9 mouse cellular contexts compared by ENCODE assay signal in genomic region chr11:84701319-84702175, GRCm38 (mm10).
DNase-seq lines count a peak whose midpoint lies in the region; ATAC-seq and TF ChIP-seq lines count a peak whose summit lies in the region.
"Had no signal": no experiment of that assay in that cellular context is flagged by ENCODE, and none has a peak within 500 bp of the region (broad histone marks: within the 10 kb centered on the region; RNA-seq: fewer than 3 reads in every experiment).

No protein-coding gene starts in this region.

- no peaks in the 10 kb centered on the region for H3K9me3 ChIP-seq in lung, embryonic 14.5 days (ENCODE audit: low read depth, low read length)
- no peaks in the 10 kb centered on the region for H3K9me3 ChIP-seq in embryonic facial prominence, embryonic 11.5 days (replicated peaks; ENCODE audit: control insufficient read depth, low read length)
- no peaks in the 10 kb centered on the region for H3K9me3 ChIP-seq in hindbrain, postnatal 0 days (ENCODE audit: low read length)
- H3K9me3 ChIP-seq in neural tube, embryonic 12.5 days = no peaks in the 10 kb centered on the region

- WGBS in lung, embryonic 14.5 days = 4% methylated on average over 28 of the region's 28 CpGs
- WGBS in lung, adult 2 months = 7% methylated on average over 28 of the region's 28 CpGs
- WGBS in embryonic facial prominence, embryonic 11.5 days = 9% methylated on average over 28 of the region's 28 CpGs
- 10% methylated on average over 28 of the region's 28 CpGs for WGBS in hindbrain, postnatal 0 days
- 9% methylated on average over 28 of the region's 28 CpGs for WGBS in neural tube, embryonic 12.5 days

- no peaks in the 10 kb centered on the region for H3K4me1 ChIP-seq in lung, embryonic 14.5 days (ENCODE audit: insufficient read depth)
- no peaks in the 10 kb centered on the region for H3K4me1 ChIP-seq in lung, adult 2 months (ENCODE audit: control insufficient read depth, insufficient read depth, low read length)
- 0 out of 2 replicates have a peak, but pooled peaks cover under 1% of the 10 kb centered on the region for H3K4me1 ChIP-seq in embryonic facial prominence, embryonic 11.5 days (ENCODE audit: control insufficient read depth, insufficient read depth, low read length)
- peaks cover 8% of the 10 kb centered on the region for H3K4me1 ChIP-seq in hindbrain, postnatal 0 days (ENCODE audit: insufficient read depth, low read length)
- peaks cover 26% of the 10 kb centered on the region for H3K4me1 ChIP-seq in neural tube, embryonic 12.5 days

- no peak for TF ChIP-seq POLR2A in lung, adult 2 months (IDR thresholded peaks at IDR 0.05; ENCODE audit: borderline replicate concordance, extremely low read depth, low read depth, low read length)

- H3K27ac ChIP-seq in lung, embryonic 14.5 days (ENCODE audit: low read depth) = no peak overlapping the region
- H3K27ac ChIP-seq in embryonic facial prominence, embryonic 11.5 days (replicated peaks; ENCODE audit: low read depth, low read length) = no peak overlapping the region
- H3K27ac ChIP-seq in hindbrain, postnatal 0 days = peak overlapping the region; percentile 28; the same call in 1 of the 2 replicates
- H3K27ac ChIP-seq in neural tube, embryonic 12.5 days = no peak overlapping the region

- H3K36me3 ChIP-seq in lung, embryonic 14.5 days (ENCODE audit: insufficient read depth) = no peaks in the 10 kb centered on the region
- H3K36me3 ChIP-seq in embryonic facial prominence, embryonic 11.5 days (replicated peaks; ENCODE audit: control insufficient read depth, insufficient read depth, low read depth, low read length) = no peaks in the 10 kb centered on the region
- no peaks in the 10 kb centered on the region for H3K36me3 ChIP-seq in hindbrain, postnatal 0 days (ENCODE audit: insufficient read depth, low read length)
- no peaks in the 10 kb centered on the region for H3K36me3 ChIP-seq in neural tube, embryonic 12.5 days

- H3K4me3 ChIP-seq in lung, embryonic 14.5 days (ENCODE audit: low read depth, low read length) = 0 out of 2 replicates have a peak overlapping the region, but pooled peaks have one; percentile 3
- no peak overlapping the region for H3K4me3 ChIP-seq in lung, adult 2 months (replicated peaks; ENCODE audit: extremely low read depth, low read depth, low read length)
- H3K4me3 ChIP-seq in embryonic facial prominence, embryonic 11.5 days (ENCODE audit: low read depth, low read length) = no peak overlapping the region
- H3K4me3 ChIP-seq in hindbrain, postnatal 0 days (ENCODE audit: low read length) = no peak overlapping the region
- H3K4me3 ChIP-seq in neural tube, embryonic 12.5 days = no peak overlapping the region

- no peak for TF ChIP-seq CTCF in lung, embryonic 14.5 days (IDR thresholded peaks at IDR 0.05; ENCODE audit: low read depth)
- no peak for TF ChIP-seq CTCF in lung, adult 2 months (IDR thresholded peaks at IDR 0.05; ENCODE audit: insufficient read depth, low read length)
- no peak; the same call in 1 of the 2 replicates for TF ChIP-seq CTCF in hindbrain, postnatal 0 days (IDR thresholded peaks at IDR 0.05; ENCODE audit: low read depth)

- peak overlapping the region; percentile 51 for H3K4me2 ChIP-seq in lung, embryonic 14.5 days
- no peak overlapping the region for H3K4me2 ChIP-seq in embryonic facial prominence, embryonic 11.5 days (ENCODE audit: low read depth, low read length)
- H3K4me2 ChIP-seq in hindbrain, postnatal 0 days (ENCODE audit: low read depth, low read length) = peak overlapping the region; percentile 42
- peak overlapping the region; percentile 44 for H3K4me2 ChIP-seq in neural tube, embryonic 12.5 days (replicated peaks)

- DNase-seq in lung, embryonic 14.5 days = peak; percentile 6
- no peak for DNase-seq in lung, adult 2 months
- DNase-seq in embryonic facial prominence, embryonic 11.5 days (ENCODE audit: low spot score) = peak; percentile 13
- DNase-seq in hindbrain, postnatal 0 days (ENCODE audit: low spot score) = peak; percentile 31
- no peak for DNase-seq in testis, postnatal 14 days (ENCODE audit: low spot score)
- no peak for DNase-seq in lung, postnatal 36 days
- DNase-seq: cerebellum, adult 9-11 months had no signal

- H3K27me3 ChIP-seq in lung, embryonic 14.5 days (ENCODE audit: insufficient read depth, low read length) = peaks cover 10% of the 10 kb centered on the region
- no peaks in the 10 kb centered on the region for H3K27me3 ChIP-seq in embryonic facial prominence, embryonic 11.5 days (ENCODE audit: control insufficient read depth, insufficient read depth, low read length)
- no peaks in the 10 kb centered on the region; the same call in 1 of the 2 replicates for H3K27me3 ChIP-seq in hindbrain, postnatal 0 days (ENCODE audit: insufficient read depth, low read length)
- peaks cover 9% of the 10 kb centered on the region; the same call in 1 of the 2 replicates for H3K27me3 ChIP-seq in neural tube, embryonic 12.5 days (replicated peaks)

- no peak; the same call in 1 of the 2 replicates for ATAC-seq in lung, embryonic 14.5 days (ENCODE audit: insufficient read depth)
- ATAC-seq in embryonic facial prominence, embryonic 11.5 days (replicated peaks; ENCODE audit: insufficient number of reproducible peaks, low FRiP score, low TSS enrichment, low read depth) = 0 out of 2 replicates have a peak, but pooled peaks have one; percentile 39
- peak; percentile 13; the same call in 1 of the 2 replicates for ATAC-seq in hindbrain, postnatal 0 days
- peak; percentile 37; the same call in 1 of the 2 replicates for ATAC-seq in neural tube, embryonic 12.5 days (ENCODE audit: low FRiP score, low read depth)
- no peak for ATAC-seq in frontal cortex, adult (ENCODE audit: low TSS enrichment)

- H3K9ac ChIP-seq in lung, embryonic 14.5 days = no peak overlapping the region
- no peak overlapping the region for H3K9ac ChIP-seq in embryonic facial prominence, embryonic 11.5 days (replicated peaks; ENCODE audit: low read length)
- no peak overlapping the region for H3K9ac ChIP-seq in hindbrain, postnatal 0 days (replicated peaks; ENCODE audit: low read length)
- 0 out of 2 replicates have a peak overlapping the region, but pooled peaks have one; percentile 17 for H3K9ac ChIP-seq in neural tube, embryonic 12.5 days

Comparison
In these comparisons a context has a peak if more than half of its experiments do, and no peak if none do; other contexts are left out.
1. DNase-seq: peak in lung, embryonic 14.5 days (single experiment), embryonic facial prominence, embryonic 11.5 days (single experiment) and hindbrain, postnatal 0 days (single experiment); none in lung, adult 2 months (single experiment), testis, postnatal 14 days (single experiment) and lung, postnatal 36 days (single experiment).
2. ATAC-seq: peak in embryonic facial prominence, embryonic 11.5 days (single experiment), hindbrain, postnatal 0 days (single experiment) and neural tube, embryonic 12.5 days (single experiment); none in lung, embryonic 14.5 days (single experiment) and frontal cortex, adult (single experiment).